Mouse (Mus musculus) adrenal gland, adult (tissue): ENCODE results near the gene Mon1b.
A peak's percentile ranks its signal among the peaks of the same experiment; 100 is the strongest.

Source experiments
- DNase-seq, 2 experiments: peaks; one replicate each; pipeline ENCODE4 v3.0.0; 2022 to 2023; ENCODE audit warnings: low spot score in 1 of 2; ENCODE audit not compliant: inconsistent age in 2 of 2

Gene Mon1b

DNA sequence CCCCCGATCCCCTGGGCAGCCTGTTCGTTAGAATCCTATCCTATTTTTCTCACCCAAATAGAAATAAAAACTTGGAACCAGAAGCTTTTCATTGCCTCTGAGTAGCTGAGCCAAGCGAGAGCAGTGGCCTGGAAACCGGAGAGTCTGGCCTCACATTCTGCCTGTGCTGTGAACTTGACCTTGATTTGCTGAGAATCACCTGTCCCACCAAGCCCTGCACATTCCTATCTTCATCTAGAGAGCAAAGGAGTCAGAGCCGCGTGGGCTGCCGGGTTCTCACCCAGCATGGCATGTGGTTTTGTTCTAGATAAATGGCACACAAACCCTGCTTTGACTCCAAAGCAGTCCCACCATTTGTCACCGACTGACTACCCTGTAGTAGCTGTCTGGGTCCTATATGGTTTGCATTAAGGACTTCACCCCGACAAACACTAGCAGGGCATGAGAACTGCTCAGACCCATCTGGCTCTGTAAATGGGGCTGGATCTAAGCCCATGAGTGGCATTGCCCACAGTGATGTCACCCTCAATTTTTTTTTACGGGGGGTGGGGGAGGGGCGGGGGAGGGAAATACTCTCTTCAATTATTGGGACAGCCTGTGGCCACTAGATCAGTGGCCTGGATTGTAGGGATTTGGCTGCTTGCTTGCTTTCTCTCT lies 37.3 kb downstream of the Mon1b start:
- DNase-seq = no peak

DNA sequence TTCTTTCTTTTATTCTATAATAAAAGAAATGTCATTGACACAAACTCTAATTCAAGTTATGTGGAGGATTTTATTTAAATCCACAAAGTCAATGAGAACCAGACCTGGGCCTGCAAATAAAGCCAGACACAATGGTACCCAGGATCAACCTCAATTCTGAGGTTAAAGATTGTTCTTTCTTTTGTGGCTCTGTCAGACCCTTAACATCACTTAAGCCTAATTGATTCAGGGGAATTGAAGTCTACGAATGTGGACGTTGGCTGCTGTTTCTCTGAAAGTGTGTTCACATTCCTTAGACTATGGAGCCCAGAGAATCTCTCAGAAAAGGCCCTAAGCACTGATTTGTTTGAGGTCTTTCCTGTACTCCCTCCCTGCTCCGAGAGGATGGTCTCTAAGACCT lies 37.9 kb downstream of the Mon1b start:
- no peak for DNase-seq

DNA sequence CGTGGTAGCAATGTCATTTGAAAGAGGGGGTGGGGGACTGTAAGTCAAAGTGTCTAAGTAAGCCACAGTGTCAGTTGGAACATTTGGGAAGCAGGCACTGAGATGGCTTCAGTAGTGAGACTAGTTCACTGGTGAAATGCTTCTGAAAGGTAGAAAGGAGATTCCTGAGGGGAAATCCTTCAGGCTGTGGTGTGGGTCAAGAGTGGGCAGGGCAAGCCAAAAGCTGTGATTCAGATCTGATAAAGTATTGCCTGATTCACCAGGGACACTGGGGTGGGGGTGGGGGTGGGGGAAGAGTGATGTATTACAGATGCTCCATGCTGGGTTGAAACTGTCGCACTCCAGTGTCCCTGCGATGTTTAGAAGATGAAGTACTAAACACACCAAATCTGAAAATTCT lies 39.2 kb downstream of the Mon1b start:
- DNase-seq = peak; percentile 8 to 54

DNA sequence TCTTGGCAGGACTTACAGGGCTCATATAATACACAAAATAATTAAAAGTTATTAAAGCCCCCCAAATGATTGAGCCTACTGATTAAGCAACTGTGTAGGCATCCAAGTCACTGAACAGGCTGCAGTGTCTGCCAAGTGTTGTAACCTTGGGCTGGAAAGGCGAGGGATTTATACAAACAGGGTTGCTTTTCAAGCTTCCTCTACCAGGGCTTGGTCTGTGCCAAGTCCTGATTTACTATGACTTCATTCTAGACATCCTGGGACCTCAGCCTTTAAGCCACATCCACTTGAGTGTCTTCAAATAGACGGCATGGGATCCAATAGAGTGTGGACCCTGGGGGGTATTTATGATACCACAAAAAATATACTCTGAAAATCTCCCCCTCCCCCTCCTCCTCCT lies 39.9 kb downstream of the Mon1b start:
- DNase-seq = peak; percentile 12 to 74

DNA sequence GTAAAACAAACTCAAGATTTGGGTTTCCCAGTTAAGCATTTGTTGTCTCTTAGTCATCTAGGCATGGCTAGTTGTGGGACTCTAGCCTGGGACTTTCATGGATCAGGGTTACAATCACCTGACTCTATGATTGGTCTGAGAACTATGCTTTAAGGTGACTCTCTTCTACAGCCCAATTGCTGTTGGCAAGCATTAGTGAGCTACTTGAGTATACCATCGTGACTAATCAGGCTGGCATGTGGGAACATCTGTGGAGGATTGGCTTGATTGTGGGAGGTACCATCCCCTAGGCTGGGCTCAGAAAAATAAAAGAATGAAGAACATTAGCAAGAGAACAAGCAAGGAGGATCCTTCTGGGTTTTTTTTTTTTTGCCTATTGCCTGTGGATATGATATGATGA lies 41.4 kb downstream of the Mon1b start:
- DNase-seq = no peak

DNA sequence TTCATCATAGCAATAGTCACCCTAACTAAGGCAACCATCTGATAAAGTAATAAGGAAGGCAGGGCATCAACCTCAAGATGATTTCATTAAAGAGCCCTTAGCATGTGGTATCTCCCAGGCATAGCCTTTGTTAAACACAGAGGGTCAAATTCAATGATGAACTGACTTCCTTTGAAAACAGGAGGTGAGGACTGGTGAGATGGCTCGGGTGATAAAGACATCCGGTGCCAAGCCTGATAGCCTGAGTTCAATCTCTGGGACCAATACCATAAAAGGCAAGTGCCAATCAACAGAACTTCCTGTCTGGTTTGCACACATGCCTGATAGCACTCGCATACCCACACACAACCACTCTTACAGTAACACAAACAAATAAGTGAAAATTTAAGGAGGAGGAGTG lies 44.0 kb downstream of the Mon1b start:
- no peak for DNase-seq

DNA sequence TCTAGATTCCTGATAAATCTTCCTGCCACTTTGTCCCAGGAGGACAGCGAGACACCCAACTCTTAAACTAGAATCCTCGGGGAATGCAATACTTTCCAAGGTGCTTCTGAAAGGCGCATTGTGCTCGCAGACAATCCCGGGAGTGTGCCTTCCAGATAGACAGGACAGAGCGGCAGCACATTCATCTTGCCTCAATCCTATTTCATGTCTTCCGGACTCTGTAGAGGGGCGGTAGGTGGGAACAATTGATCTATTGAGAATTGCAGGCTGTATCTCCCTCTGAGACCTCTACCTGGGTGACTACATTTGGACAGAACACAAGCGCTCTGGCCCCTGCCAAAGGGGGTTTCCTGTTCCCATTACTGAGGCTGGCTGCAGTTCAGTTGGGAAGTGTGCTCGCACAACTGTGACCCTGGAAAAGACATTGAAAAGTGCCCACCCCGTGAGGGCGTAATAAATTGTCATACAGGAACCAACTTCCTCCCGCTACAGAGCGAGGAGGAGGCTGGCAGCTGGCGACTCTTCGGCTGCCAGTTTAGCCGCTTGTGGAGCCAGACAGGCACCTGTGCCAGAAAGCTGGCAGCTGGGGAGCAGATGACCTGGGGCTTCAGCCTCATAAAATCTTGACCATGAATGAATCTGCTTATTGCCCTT lies 52.6 kb downstream of the Mon1b start:
- peak in 1 of 2 experiments; percentile 47 for DNase-seq

DNA sequence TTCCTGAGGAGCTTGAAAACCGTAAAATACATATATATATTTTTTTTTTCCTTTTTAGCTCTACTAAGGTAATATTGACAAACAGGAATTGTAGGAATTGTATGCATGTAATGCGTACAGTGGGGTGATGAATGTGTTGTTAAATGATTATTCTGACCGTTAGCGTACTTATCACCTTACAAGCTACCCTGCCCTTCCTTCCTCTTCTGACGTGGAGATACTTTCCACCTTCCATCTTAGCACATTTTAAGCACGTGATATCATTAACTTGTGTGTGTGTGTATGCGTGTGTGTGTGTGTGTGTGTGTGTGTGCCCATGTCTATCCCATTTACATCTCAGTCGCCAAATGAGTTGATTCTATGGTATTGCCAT lies 53.1 kb downstream of the Mon1b start:
- no peak for DNase-seq

DNA sequence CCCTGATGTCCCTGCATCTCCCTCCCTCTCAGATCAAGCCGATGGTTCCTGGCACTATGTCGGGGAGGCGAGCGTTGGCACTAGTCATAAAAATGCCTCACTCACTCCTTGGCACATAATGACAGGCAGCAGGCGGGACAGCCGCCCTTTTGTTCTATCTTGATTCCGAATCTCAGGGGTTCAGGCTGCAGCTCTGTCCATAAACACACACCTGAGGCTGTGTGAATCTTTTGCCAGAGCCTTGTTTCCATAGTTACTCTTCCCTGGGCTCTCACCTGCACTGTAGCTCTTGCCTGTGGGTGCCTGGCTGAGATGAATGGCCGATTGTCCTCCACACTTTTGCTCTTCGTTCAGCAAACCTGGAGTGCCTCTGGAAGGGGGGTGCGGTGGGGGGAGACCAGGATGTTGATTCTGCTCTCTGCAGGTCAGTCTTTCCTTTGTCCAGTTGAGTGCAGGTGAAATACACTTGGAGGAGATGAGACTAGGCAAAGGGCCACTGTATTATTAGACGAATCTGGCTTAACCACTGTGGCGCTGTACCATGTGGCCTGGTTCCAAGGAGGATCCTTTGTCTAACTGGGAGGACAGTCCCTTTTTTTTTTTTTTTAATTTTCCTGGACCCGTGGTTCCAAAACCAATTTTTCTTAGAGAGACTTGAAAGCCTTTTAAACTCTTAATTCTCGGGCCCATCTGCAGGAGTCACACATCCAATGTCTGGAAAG lies 56.4 kb downstream of the Mon1b start:
- DNase-seq = no peak
